Mouse (Mus musculus): ENCODE measurements around the gene Mfap1b. TPM values are rescaled to one million over a fixed set of nuclear protein-coding genes. Genes with fewer than 3 reads are reported as not detected.

Mfap1b gene
- polyA plus RNA-seq, 1 experiment, result 47.3 TPM

DNA sequence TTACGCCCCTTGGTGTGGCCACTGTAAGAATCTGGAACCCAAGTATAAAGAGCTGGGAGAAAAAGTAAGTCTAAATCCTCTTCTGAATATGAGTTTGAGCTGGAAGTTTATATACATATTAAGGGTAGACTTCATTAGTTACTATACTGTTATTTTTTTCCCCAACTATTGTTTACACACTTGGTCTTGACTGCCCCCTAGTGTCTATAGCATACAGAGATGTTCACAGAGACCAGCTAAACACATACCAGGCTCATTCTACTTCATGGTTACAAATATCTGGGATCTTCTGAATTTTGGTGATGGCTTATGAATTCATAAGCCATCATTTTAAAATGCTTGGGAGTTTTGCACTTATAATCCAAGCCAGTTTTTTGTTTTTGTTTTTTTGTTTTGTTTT lies 39.0 kb downstream of the Mfap1b start:
- Histone ChIP-seq H3K27ac (ENCODE audit: insufficient read depth, low read depth, low read length) (no peak overlapping the region), H3K4me3 (ENCODE audit: insufficient read depth, low read length) (no peak overlapping the region), H3K4me1 (ENCODE audit: control insufficient read depth, insufficient read depth, low read length) (no peaks in the 10 kb centered on the region)
- no peak for TF ChIP-seq CTCF (IDR thresholded peaks at IDR 0.05; ENCODE audit: low read depth, low read length)

DNA sequence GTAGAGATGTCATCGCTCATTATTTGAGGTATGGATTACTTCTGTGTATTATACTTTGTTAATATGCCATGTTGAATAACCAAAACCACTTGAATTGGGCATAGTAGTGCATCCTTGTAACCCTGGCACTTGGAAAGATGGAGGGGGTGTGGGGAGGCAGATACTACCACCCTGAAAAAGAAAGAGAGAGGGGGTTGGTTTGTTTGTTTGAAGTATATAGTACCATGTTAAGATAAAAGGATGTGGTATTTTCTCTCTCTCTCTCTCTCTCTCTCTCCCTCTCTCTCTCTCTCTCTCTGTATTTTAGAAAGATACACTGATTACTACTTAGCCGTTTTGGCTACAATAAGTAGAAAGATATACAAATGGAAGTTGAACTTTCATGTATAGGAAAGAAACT lies 48.0 kb downstream of the Mfap1b start:
- Histone ChIP-seq H3K4me3 (ENCODE audit: insufficient read depth, low read length) (no peak overlapping the region), H3K27ac (ENCODE audit: insufficient read depth, low read depth, low read length) (no peak overlapping the region), H3K4me1 (ENCODE audit: control insufficient read depth, insufficient read depth, low read length) (no peaks in the 10 kb centered on the region)
- TF ChIP-seq POLR2A (IDR thresholded peaks at IDR 0.05; ENCODE audit: borderline replicate concordance, low read depth, low read length) (no peak), CTCF (IDR thresholded peaks at IDR 0.05; ENCODE audit: low read depth, low read length) (no peak)

DNA sequence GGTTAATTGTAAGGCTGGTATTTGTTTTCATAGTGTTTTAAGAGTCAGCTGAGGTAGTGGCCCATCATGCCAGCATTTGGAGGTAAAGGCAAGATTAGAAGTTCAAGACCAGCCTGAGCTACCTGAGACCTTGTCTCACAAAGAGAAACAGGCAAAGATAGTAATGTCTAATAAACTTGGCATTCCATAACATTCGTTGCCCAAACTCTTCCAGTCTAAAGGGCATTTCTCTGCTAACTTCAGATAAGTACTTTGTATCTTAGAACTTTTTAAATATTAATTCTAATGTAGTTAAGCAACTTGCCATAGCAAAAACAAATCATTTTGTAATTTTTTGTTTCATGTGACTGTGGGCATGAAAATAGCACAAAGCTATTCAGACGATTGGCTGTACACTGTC lies 50.7 kb downstream of the Mfap1b start:
- H3K4me3 ChIP-seq (ENCODE audit: insufficient read depth, low read length), result no peak overlapping the region
- H3K4me1 ChIP-seq (ENCODE audit: control insufficient read depth, insufficient read depth, low read length), result peaks cover 7% of the 10 kb centered on the region
- TF ChIP-seq CTCF (IDR thresholded peaks at IDR 0.05; ENCODE audit: low read depth, low read length) (no peak), POLR2A (IDR thresholded peaks at IDR 0.05; ENCODE audit: borderline replicate concordance, low read depth, low read length) (no peak)
- no peak overlapping the region for H3K27ac ChIP-seq (ENCODE audit: insufficient read depth, low read depth, low read length)

DNA sequence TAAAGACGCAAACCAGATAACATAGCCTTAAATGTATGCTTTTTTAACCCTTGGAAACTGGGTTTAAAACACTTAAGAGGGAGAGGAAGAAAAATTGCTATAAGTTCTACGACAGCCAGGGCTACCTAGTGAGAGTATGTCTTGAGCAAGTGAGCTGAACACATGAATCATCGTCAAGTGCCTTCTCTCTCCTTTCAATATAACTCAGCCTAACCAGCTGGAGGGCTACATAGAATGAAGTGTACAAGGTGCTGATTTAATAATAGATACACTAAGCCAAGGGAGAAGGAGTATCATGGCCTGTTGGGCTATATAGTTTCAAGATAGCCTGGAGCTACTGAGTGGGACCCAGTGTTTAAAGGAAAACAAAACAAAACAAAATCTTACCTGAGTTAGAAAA lies 55.4 kb downstream of the Mfap1b start:
- no peak overlapping the region for H3K4me3 ChIP-seq (ENCODE audit: insufficient read depth, low read length)
- no peak overlapping the region for H3K27ac ChIP-seq (ENCODE audit: insufficient read depth, low read depth, low read length)
- H3K4me1 ChIP-seq (ENCODE audit: control insufficient read depth, insufficient read depth, low read length), result peaks cover 20% of the 10 kb centered on the region
- no peak for TF ChIP-seq CTCF (IDR thresholded peaks at IDR 0.05; ENCODE audit: low read depth, low read length)
- no peak for TF ChIP-seq POLR2A (IDR thresholded peaks at IDR 0.05; ENCODE audit: borderline replicate concordance, low read depth, low read length)

DNA sequence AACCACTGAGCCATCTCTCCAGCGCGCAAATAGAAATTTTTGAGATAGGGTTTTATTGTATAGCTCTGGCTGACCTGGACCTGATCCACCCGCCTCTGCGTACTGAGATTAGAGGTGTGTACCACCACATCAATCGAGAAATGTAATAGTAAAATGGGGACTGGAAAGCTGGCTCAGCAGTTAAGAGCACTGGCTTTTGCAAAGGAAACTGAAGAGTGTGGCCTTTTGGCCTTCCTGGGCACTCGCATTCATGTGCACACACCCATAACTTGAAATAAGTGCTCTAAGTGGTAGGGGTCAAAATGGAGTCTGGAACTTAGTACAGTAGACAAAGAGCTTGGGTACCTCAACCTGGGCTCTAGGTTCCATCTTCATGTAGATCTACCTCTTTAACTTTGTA lies 57.5 kb downstream of the Mfap1b start:
- peaks cover 25% of the 10 kb centered on the region for H3K4me1 ChIP-seq (ENCODE audit: control insufficient read depth, insufficient read depth, low read length)
- no peak for TF ChIP-seq CTCF (IDR thresholded peaks at IDR 0.05; ENCODE audit: low read depth, low read length)
- TF ChIP-seq POLR2A (IDR thresholded peaks at IDR 0.05; ENCODE audit: borderline replicate concordance, low read depth, low read length), result no peak

DNA sequence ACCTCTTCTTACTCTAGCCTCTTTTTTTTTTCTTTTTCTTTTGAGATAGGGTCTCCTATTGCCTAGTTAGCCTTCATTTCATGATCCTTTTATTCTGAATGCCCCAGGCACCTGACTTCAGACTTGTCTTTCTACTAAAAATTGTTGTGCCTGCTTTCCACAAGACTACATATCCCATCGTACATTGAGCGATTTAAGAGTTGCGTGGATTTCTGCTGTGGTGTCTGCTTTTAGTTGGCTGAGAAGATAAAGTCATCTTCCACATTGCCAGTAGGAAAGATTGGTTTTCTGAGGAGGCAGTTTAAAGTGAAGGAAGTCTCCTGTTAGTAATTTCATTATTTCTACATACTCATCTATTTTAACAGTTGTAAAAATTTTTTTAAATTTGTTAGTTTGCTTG lies 58.3 kb downstream of the Mfap1b start:
- peaks cover 25% of the 10 kb centered on the region for H3K4me1 ChIP-seq (ENCODE audit: control insufficient read depth, insufficient read depth, low read length)
- no peak for TF ChIP-seq CTCF (IDR thresholded peaks at IDR 0.05; ENCODE audit: low read depth, low read length)
- no peak for TF ChIP-seq POLR2A (IDR thresholded peaks at IDR 0.05; ENCODE audit: borderline replicate concordance, low read depth, low read length)

More for the DNA sequence above, 57.5 kb downstream of the Mfap1b start:
- Histone ChIP-seq H3K4me3 (ENCODE audit: insufficient read depth, low read length) (no peak overlapping the region; the same call in 1 of the 2 replicates), H3K27ac (ENCODE audit: insufficient read depth, low read depth, low read length) (no peak overlapping the region)

DNA sequence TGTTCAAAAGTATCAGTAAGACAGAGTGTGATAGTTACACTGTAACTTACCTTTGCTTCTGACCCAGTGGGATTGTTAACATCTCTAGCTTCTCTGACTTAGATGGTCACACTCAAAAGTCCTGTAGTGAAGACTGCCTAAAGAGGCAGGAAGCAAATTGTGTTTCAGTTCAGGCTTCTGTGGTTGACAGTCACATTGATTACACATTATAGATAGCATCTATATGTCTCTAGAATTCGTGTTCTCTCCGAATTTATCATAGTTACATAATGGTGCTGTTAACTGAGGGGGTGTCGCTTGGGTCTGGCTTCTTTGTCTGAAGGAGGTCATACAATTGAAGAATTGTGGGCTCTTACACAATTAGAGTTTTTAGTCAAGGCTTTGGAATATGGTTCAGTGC lies 58.8 kb downstream of the Mfap1b start:
- no peak for TF ChIP-seq CTCF (IDR thresholded peaks at IDR 0.05; ENCODE audit: low read depth, low read length)
- no peak for TF ChIP-seq POLR2A (IDR thresholded peaks at IDR 0.05; ENCODE audit: borderline replicate concordance, low read depth, low read length)

More for the DNA sequence above, 58.3 kb downstream of the Mfap1b start:
- Histone ChIP-seq H3K4me3 (ENCODE audit: insufficient read depth, low read length) (peak overlapping the region; percentile 42), H3K27ac (ENCODE audit: insufficient read depth, low read depth, low read length) (no peak overlapping the region)

DNA sequence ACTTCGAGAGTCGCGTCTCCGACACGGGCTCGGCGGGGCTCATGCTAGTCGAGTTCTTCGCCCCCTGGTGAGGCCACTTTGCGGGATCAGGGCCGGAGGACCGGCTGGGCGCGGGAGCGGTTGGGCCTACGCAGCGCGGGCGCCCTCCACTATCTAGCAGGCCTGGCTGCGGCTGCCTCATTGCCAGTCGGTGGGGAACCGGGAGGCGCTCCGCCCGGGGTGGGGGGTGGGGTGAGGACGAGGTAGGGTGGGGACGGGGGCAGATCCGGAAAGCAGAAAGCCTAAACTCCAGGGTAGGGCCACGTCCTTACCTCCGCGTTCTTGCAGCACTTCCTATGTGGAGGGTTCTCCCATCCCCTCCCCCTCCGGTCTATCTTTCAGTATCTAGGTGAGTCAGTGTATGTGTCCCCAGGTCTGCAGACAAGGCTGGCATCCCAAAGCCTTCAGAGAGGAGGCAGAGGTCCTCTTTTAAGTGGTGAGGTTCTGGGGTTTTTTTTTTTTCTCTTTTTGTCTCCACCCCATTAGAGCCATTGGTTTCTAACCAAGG lies 59.7 kb downstream of the Mfap1b start:
- peak overlapping the region; percentile 89 for H3K27ac ChIP-seq (ENCODE audit: insufficient read depth, low read depth, low read length)
- TF ChIP-seq CTCF (IDR thresholded peaks at IDR 0.05; ENCODE audit: low read depth, low read length) (no peak), POLR2A (IDR thresholded peaks at IDR 0.05; ENCODE audit: borderline replicate concordance, low read depth, low read length) (no peak)
- peak overlapping the region; percentile 98 for H3K4me3 ChIP-seq (ENCODE audit: insufficient read depth, low read length)
- H3K4me1 ChIP-seq (ENCODE audit: control insufficient read depth, insufficient read depth, low read length), result peaks cover 25% of the 10 kb centered on the region

More for the DNA sequence above, 58.8 kb downstream of the Mfap1b start:
- Histone ChIP-seq H3K4me3 (ENCODE audit: insufficient read depth, low read length) (peak overlapping the region; percentile 37), H3K4me1 (ENCODE audit: control insufficient read depth, insufficient read depth, low read length) (peaks cover 25% of the 10 kb centered on the region), H3K27ac (ENCODE audit: insufficient read depth, low read depth, low read length) (no peak overlapping the region)

DNA sequence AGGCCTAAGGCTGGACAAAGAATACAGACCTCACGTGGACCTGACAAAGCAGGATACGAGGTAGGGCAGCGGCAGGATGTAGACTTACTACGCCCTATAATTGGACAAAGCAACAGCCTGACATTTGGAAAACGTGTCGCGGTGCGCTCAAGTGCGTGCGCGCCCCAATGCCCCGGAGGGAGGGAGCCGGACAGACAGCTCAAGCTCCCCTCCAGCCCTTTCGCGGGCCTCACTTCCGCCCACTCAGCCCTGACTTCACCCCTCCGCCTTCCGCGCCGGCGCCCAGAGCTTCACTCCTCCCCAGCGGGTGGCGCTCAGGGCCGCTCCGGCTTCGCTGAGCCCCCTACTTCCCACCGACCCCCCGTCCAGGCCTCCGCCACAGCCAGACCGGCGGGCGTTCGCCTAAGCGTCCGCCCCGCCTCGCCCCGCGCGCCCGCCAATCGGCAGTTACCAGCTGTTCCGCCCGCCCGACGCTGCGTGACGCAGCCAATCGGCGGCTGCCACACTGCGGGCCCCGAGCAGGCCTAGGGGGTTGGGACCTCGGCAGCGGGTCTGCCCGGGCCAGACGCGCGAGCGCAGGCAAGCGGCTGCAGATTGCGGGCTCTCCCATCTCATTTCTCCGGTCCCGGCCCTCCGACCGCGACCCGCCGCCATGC lies 60.4 kb downstream of the Mfap1b start, which contains the start of the genes Pdia3 and Catsper2:
Gene Pdia3, plus strand, starts transcription at position 389 of the 656 bp plus-strand sequence.
Gene Catsper2, minus strand, starts transcription at position 406 of the 656 bp plus-strand sequence.
- Histone ChIP-seq H3K4me1 (ENCODE audit: control insufficient read depth, insufficient read depth, low read length) (peaks cover 20% of the 10 kb centered on the region), H3K27ac (ENCODE audit: insufficient read depth, low read depth, low read length) (peak within 1 kb of the TSS; percentile 89), H3K4me3 (ENCODE audit: insufficient read depth, low read length) (peak within 1 kb of the TSS; percentile 98)
- TF ChIP-seq CTCF (IDR thresholded peaks at IDR 0.05; ENCODE audit: low read depth, low read length) (no peak), POLR2A (IDR thresholded peaks at IDR 0.05; ENCODE audit: borderline replicate concordance, low read depth, low read length) (0 out of 2 replicates have a peak, but pooled peaks have one; percentile 35)

DNA sequence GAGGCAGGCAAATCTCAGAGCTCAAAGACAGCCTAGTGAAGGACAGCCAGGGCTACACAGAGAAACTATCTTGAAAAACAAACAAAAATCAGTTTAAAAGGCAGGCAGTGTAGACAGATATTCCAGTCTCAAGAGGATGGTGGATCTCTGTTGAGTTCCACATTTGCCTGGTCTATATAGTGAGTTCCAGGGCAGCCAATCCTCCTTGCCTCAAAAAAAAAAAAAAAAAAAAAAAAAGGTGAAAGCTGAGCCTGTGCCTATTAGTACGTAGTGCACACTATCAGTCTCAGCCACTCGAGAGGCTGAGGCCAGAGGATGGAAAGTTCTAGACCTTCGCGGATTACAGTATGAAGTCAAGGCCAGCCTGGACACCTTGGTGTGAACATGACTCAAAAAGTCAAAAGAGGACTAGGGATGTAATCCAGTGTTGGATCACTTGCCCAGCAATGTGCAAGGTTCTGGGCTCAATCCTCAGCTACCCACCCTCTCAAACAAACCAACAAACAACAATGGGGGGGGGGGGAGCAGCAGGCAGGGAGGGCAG lies 61.0 kb downstream of the Mfap1b start:
- Histone ChIP-seq H3K4me3 (ENCODE audit: insufficient read depth, low read length) (peak overlapping the region; percentile 87), H3K27ac (ENCODE audit: insufficient read depth, low read depth, low read length) (peak overlapping the region; percentile 87), H3K4me1 (ENCODE audit: control insufficient read depth, insufficient read depth, low read length) (peaks cover 17% of the 10 kb centered on the region)
- no peak for TF ChIP-seq CTCF (IDR thresholded peaks at IDR 0.05; ENCODE audit: low read depth, low read length)
- no peak for TF ChIP-seq POLR2A (IDR thresholded peaks at IDR 0.05; ENCODE audit: borderline replicate concordance, low read depth, low read length)

Other genes starting within 250 kb of the Mfap1b start
- 22.2 and 22.6 TPM in 2 replicates for gene Trp53bp1, start 202.7 kb downstream of the Mfap1b start, polyA plus RNA-seq (2012; ENCODE audit: insufficient read depth, insufficient read length, missing spikeins)
- 0.33 and 0.66 TPM in 2 replicates for gene Map1a, start 184.5 kb downstream of the Mfap1b start, polyA plus RNA-seq (2012; ENCODE audit: insufficient read depth, insufficient read length, missing spikeins)
- gene Ppip5k1, start 118.7 kb downstream of the Mfap1b start, polyA plus RNA-seq (2012; ENCODE audit: insufficient read depth, insufficient read length, missing spikeins), result 13.8 and 15.0 TPM in 2 replicates
- gene Ckmt1, start 116.4 kb downstream of the Mfap1b start, polyA plus RNA-seq (2012; ENCODE audit: insufficient read depth, insufficient read length, missing spikeins), result not detected in 2 replicates
- gene Strc, start 86.9 kb downstream of the Mfap1b start, polyA plus RNA-seq (2012; ENCODE audit: insufficient read depth, insufficient read length, missing spikeins), result not detected in 2 replicates
- 360 and 362 TPM in 2 replicates for gene Pdia3, start 60.3 kb downstream of the Mfap1b start, polyA plus RNA-seq (2012; ENCODE audit: insufficient read depth, insufficient read length, missing spikeins)
- 0.80 and 1.5 TPM in 2 replicates for gene Catsper2, start 60.3 kb downstream of the Mfap1b start, polyA plus RNA-seq (2012; ENCODE audit: insufficient read depth, insufficient read length, missing spikeins)
- 0.92 TPM in 1 of 2 replicates, not detected in the other for gene Ell3, start 29.8 kb downstream of the Mfap1b start, polyA plus RNA-seq (2012; ENCODE audit: insufficient read depth, insufficient read length, missing spikeins)
- gene Serf2, start 24.9 kb downstream of the Mfap1b start, polyA plus RNA-seq (2012; ENCODE audit: insufficient read depth, insufficient read length, missing spikeins), result 547 and 575 TPM in 2 replicates
- 44.7 and 69.0 TPM in 2 replicates for gene Hypk, start 20.8 kb downstream of the Mfap1b start, polyA plus RNA-seq (2012; ENCODE audit: insufficient read depth, insufficient read length, missing spikeins)
- not detected in 2 replicates for gene Serinc4, start 17.3 kb downstream of the Mfap1b start, polyA plus RNA-seq (2012; ENCODE audit: insufficient read depth, insufficient read length, missing spikeins)
- 24.8 and 25.4 TPM in 2 replicates for gene Mfap1a, start 32.6 kb upstream of the Mfap1b start, polyA plus RNA-seq (2012; ENCODE audit: insufficient read depth, insufficient read length, missing spikeins)
- 10.9 and 11.3 TPM in 2 replicates for gene Wdr76, start 32.7 kb upstream of the Mfap1b start, polyA plus RNA-seq (2012; ENCODE audit: insufficient read depth, insufficient read length, missing spikeins)

Measured in bone marrow macrophage, adult 2 months (primary cell).